33 mouse cellular contexts compared by ENCODE assay signal in the genomic region with DNA sequence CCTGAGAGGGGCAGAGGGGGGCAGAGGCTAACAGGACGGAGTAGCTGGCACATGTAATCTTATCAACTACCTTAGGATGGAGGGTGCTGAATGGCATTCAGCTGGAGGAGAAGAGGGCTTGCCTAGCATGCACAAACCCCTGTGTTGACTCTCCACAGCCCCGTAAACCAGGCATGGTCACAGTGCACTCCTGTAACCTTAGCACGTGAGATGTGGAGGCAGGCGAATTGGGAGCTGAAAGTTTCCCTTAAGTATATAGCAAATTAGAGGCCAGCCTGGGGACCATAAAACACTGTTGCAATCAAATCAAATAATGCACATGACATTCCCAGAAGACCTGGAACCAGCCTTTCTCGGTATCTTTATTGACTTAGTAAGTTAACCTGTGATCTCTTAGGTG. TPM values are rescaled to one million over a fixed set of nuclear protein-coding genes. Genes with fewer than 3 reads are reported as not detected.
DNase-seq lines count a peak whose midpoint lies in the region; ATAC-seq and TF ChIP-seq lines count a peak whose summit lies in the region.
"Had no signal": no experiment of that assay in that cellular context is flagged by ENCODE, and none has a peak within 500 bp of the region (broad histone marks: within the 10 kb centered on the region; RNA-seq: fewer than 3 reads in every experiment).

No protein-coding gene starts in this region.

- H3K9me3 ChIP-seq in heart, embryonic 16.5 days (replicated peaks; ENCODE audit: control insufficient read depth, low read length) = no peaks in the 10 kb centered on the region
- H3K9me3 ChIP-seq in lung, postnatal 0 days (ENCODE audit: low read length) = no peaks in the 10 kb centered on the region
- H3K9me3 ChIP-seq in intestine, postnatal 0 days (ENCODE audit: control insufficient read depth) = no peaks in the 10 kb centered on the region
- H3K9me3 ChIP-seq in stomach, postnatal 0 days (ENCODE audit: control insufficient read depth, low read length) = no peaks in the 10 kb centered on the region
- H3K9me3 ChIP-seq: forebrain, embryonic 10.5 days; forebrain, embryonic 13.5 days; heart, embryonic 13.5 days had no signal

- no peak for TF ChIP-seq CTCF in lung, postnatal 0 days (IDR thresholded peaks at IDR 0.05)
- TF ChIP-seq CTCF in intestine, postnatal 0 days (IDR thresholded peaks at IDR 0.05; ENCODE audit: low read depth) = no peak
- TF ChIP-seq CTCF in stomach, postnatal 0 days (IDR thresholded peaks at IDR 0.05; ENCODE audit: low read depth) = no peak

- H3K9ac ChIP-seq in heart, embryonic 16.5 days (ENCODE audit: low read length) = no peak overlapping the region
- H3K9ac ChIP-seq in lung, postnatal 0 days (replicated peaks; ENCODE audit: low read depth) = no peak overlapping the region
- no peak overlapping the region for H3K9ac ChIP-seq in intestine, postnatal 0 days (ENCODE audit: low read depth, low read length)
- no peak overlapping the region for H3K9ac ChIP-seq in stomach, postnatal 0 days (ENCODE audit: low read length)
- H3K9ac ChIP-seq: forebrain, embryonic 13.5 days; heart, embryonic 13.5 days; hindbrain, embryonic 14.5 days had no signal

- H3K27me3 ChIP-seq in heart, embryonic 16.5 days (ENCODE audit: control insufficient read depth, insufficient read depth, low read length) = no peaks in the 10 kb centered on the region
- H3K27me3 ChIP-seq in lung, postnatal 0 days (replicated peaks; ENCODE audit: insufficient read depth, low read length) = no peaks in the 10 kb centered on the region
- no peaks in the 10 kb centered on the region for H3K27me3 ChIP-seq in intestine, postnatal 0 days (replicated peaks; ENCODE audit: control insufficient read depth, insufficient read depth, low read length)
- no peaks in the 10 kb centered on the region for H3K27me3 ChIP-seq in stomach, postnatal 0 days (ENCODE audit: control insufficient read depth, insufficient read depth, low read length)
- H3K27me3 ChIP-seq: forebrain, embryonic 13.5 days; heart, embryonic 13.5 days had no signal

- TF ChIP-seq EP300 in lung, postnatal 0 days (IDR thresholded peaks at IDR 0.05) = no peak
- no peak for TF ChIP-seq EP300 in stomach, postnatal 0 days (optimal IDR thresholded peaks at IDR 0.05)

- no peak overlapping the region for H3K4me2 ChIP-seq in heart, embryonic 16.5 days (ENCODE audit: low read depth, low read length)
- no peak overlapping the region for H3K4me2 ChIP-seq in lung, postnatal 0 days (replicated peaks; ENCODE audit: low read depth, low read length)
- no peak overlapping the region; the same call in 1 of the 2 replicates for H3K4me2 ChIP-seq in intestine, postnatal 0 days (replicated peaks; ENCODE audit: low read depth)
- no peak overlapping the region for H3K4me2 ChIP-seq in stomach, postnatal 0 days (replicated peaks; ENCODE audit: low read depth)
- H3K4me2 ChIP-seq: forebrain, embryonic 13.5 days; heart, embryonic 13.5 days; hindbrain, embryonic 14.5 days had no signal

- H3K36me3 ChIP-seq in heart, embryonic 16.5 days (ENCODE audit: control insufficient read depth, insufficient read depth) = peaks cover 74% of the 10 kb centered on the region
- H3K36me3 ChIP-seq in lung, postnatal 0 days (ENCODE audit: insufficient read depth, low read length) = peaks cover 48% of the 10 kb centered on the region
- peaks cover 73% of the 10 kb centered on the region for H3K36me3 ChIP-seq in intestine, postnatal 0 days (ENCODE audit: control insufficient read depth, insufficient read depth)
- peaks cover 41% of the 10 kb centered on the region for H3K36me3 ChIP-seq in stomach, postnatal 0 days (ENCODE audit: control insufficient read depth, insufficient read depth, low read length)

- WGBS in heart, embryonic 16.5 days = 63% methylated on average over 5 of the region's 5 CpGs
- WGBS in lung, postnatal 0 days = 80% methylated on average over 5 of the region's 5 CpGs
- WGBS in intestine, postnatal 0 days = 37% methylated on average over 5 of the region's 5 CpGs
- WGBS in stomach, postnatal 0 days = 71% methylated on average over 5 of the region's 5 CpGs

- no peak overlapping the region for H3K4me3 ChIP-seq in heart, embryonic 16.5 days (ENCODE audit: low read length)
- no peak overlapping the region for H3K4me3 ChIP-seq in lung, postnatal 0 days (ENCODE audit: low read depth, low read length)
- H3K4me3 ChIP-seq in intestine, postnatal 0 days (ENCODE audit: low read depth, low read length) = no peak overlapping the region
- no peak overlapping the region for H3K4me3 ChIP-seq in stomach, postnatal 0 days (ENCODE audit: low read depth, low read length)
- H3K4me3 ChIP-seq: forebrain, embryonic 10.5 days; forebrain, embryonic 13.5 days; gastrocnemius, adult 2 months; heart, embryonic 13.5 days had no signal

- H3K4me1 ChIP-seq in heart, embryonic 16.5 days (ENCODE audit: control insufficient read depth, insufficient read depth, low read length) = peaks cover 6% of the 10 kb centered on the region; the same call in 1 of the 2 replicates
- H3K4me1 ChIP-seq in lung, postnatal 0 days (ENCODE audit: insufficient read depth, low read depth, low read length) = no peaks in the 10 kb centered on the region
- no peaks in the 10 kb centered on the region for H3K4me1 ChIP-seq in intestine, postnatal 0 days (replicated peaks; ENCODE audit: control insufficient read depth, insufficient read depth, low read length)
- H3K4me1 ChIP-seq in stomach, postnatal 0 days (replicated peaks; ENCODE audit: control insufficient read depth, insufficient read depth) = no peaks in the 10 kb centered on the region
- H3K4me1 ChIP-seq: forebrain, embryonic 10.5 days; forebrain, embryonic 13.5 days had no signal

- 0 out of 2 replicates have a peak overlapping the region, but pooled peaks have one; percentile 10 for H3K27ac ChIP-seq in heart, embryonic 16.5 days (ENCODE audit: low read length)
- H3K27ac ChIP-seq in lung, postnatal 0 days (ENCODE audit: low read length) = no peak overlapping the region
- peak overlapping the region; percentile 87 for H3K27ac ChIP-seq in intestine, postnatal 0 days (ENCODE audit: low read depth, low read length)
- H3K27ac ChIP-seq in stomach, postnatal 0 days (replicated peaks) = no peak overlapping the region
- H3K27ac ChIP-seq: forebrain, embryonic 10.5 days; forebrain, embryonic 13.5 days; gastrocnemius, adult 2 months; heart, embryonic 13.5 days; hindbrain, embryonic 14.5 days; hindbrain, postnatal 0 days had no signal

- DNase-seq in heart, postnatal 4 days = no peak
- no peak for DNase-seq in lung, postnatal 0 days (ENCODE audit: low spot score)
- DNase-seq in lung, adult 18-20 months = no peak
- no peak for DNase-seq in stomach, postnatal 0 days (ENCODE audit: low spot score)
- DNase-seq in frontal cortex, adult 2 months (ENCODE audit: extremely low spot score in 1 of 2, low spot score in 1 of 2) = no peak
- DNase-seq in embryo, embryonic 10 days (ENCODE audit: low spot score) = no peak
- DNase-seq: adrenal gland, adult 8-10 months; adrenal gland, postnatal 25 days; cerebellum, adult 11-12 months; cerebellum, adult 8-10 months; cerebellum, postnatal 10 days; cerebellum, postnatal 36 days; gastrocnemius, adult 2 months; gastrocnemius, postnatal 14 days; heart, adult 18-20 months; heart, postnatal 10 days; heart, postnatal 36 days had no signal

- no peak for ATAC-seq in heart, embryonic 16.5 days (replicated peaks; ENCODE audit: extremely low read depth, insufficient read depth, low FRiP score)
- peak; percentile 39 for ATAC-seq in lung, postnatal 0 days
- ATAC-seq in intestine, postnatal 0 days = peak; percentile 80
- peak; percentile 41; the same call in 1 of the 2 replicates for ATAC-seq in stomach, postnatal 0 days (ENCODE audit: low FRiP score, low TSS enrichment)
- ATAC-seq: activated CD4-positive, CD25-positive, alpha-beta regulatory T cell, adult 4 months; forebrain, embryonic 13.5 days; forebrain, embryonic 16.5 days; hindbrain, postnatal 0 days had no signal

RNA-seq across cellular contexts. Expression of gene 1700102P08Rik, which starts 13.9 kb away (rescaled TPM):
- polyA plus RNA-seq in heart, embryonic 16.5 days (2015; fragmentation: Nextera tagmentation; extraction: Ambion mirVana) = 0.14 and 0.42 TPM in 2 replicates
- 1 to 10 TPM in 1 of 2 experiments, under 1 TPM in 1; 0.64 to 1.1 TPM for total RNA-seq in heart, postnatal 4 days (2021)
- polyA plus RNA-seq in lung, postnatal 0 days (2015; fragmentation: Nextera tagmentation; extraction: Ambion mirVana) = 0.35 and 0.49 TPM in 2 replicates
- polyA plus RNA-seq in intestine, postnatal 0 days (2015; fragmentation: Nextera tagmentation; extraction: Ambion mirVana) = 0.14 TPM in 1 of 2 replicates, not detected in the other
- 0.17 and 0.21 TPM in 2 replicates for polyA plus RNA-seq in stomach, postnatal 0 days (2015; fragmentation: Nextera tagmentation; extraction: Ambion mirVana)
- 1.5 and 1.6 TPM in 2 replicates for polyA plus RNA-seq in frontal cortex, adult 2 months (2012; rRNA removed)

RNA-seq across cellular contexts. Expression of gene Usp4, which starts 31.1 kb away (rescaled TPM):
- polyA plus RNA-seq in heart, embryonic 16.5 days (2015; fragmentation: Nextera tagmentation; extraction: Ambion mirVana) = 83.6 and 84.2 TPM in 2 replicates
- total RNA-seq in heart, postnatal 4 days (2021) = 100 to 1,000 TPM; 105 to 108 TPM
- polyA plus RNA-seq in lung, postnatal 0 days (2015; fragmentation: Nextera tagmentation; extraction: Ambion mirVana) = 61.4 and 66.4 TPM in 2 replicates
- polyA plus RNA-seq in intestine, postnatal 0 days (2015; fragmentation: Nextera tagmentation; extraction: Ambion mirVana) = 44.9 and 45.2 TPM in 2 replicates
- polyA plus RNA-seq in stomach, postnatal 0 days (2015; fragmentation: Nextera tagmentation; extraction: Ambion mirVana) = 56.8 and 59.6 TPM in 2 replicates
- 116 and 128 TPM in 2 replicates for polyA plus RNA-seq in frontal cortex, adult 2 months (2012; rRNA removed)

RNA-seq across cellular contexts. Expression of gene Gpx1, which starts 40.0 kb away (rescaled TPM):
- 647 and 680 TPM in 2 replicates for polyA plus RNA-seq in heart, embryonic 16.5 days (2015; fragmentation: Nextera tagmentation; extraction: Ambion mirVana)
- total RNA-seq in heart, postnatal 4 days (2021) = 100 to 1,000 TPM; 159 to 185 TPM
- polyA plus RNA-seq in lung, postnatal 0 days (2015; fragmentation: Nextera tagmentation; extraction: Ambion mirVana) = 1,509 and 1,541 TPM in 2 replicates
- polyA plus RNA-seq in intestine, postnatal 0 days (2015; fragmentation: Nextera tagmentation; extraction: Ambion mirVana) = 997 and 1,037 TPM in 2 replicates
- polyA plus RNA-seq in stomach, postnatal 0 days (2015; fragmentation: Nextera tagmentation; extraction: Ambion mirVana) = 1,072 and 1,116 TPM in 2 replicates
- 271 and 307 TPM in 2 replicates for polyA plus RNA-seq in frontal cortex, adult 2 months (2012; rRNA removed)

RNA-seq across cellular contexts. Expression of gene Ccdc36, which starts 49.5 kb away (rescaled TPM):
- 0.45 and 0.71 TPM in 2 replicates for polyA plus RNA-seq in heart, embryonic 16.5 days (2015; fragmentation: Nextera tagmentation; extraction: Ambion mirVana)
- under 1 TPM; 0.10 to 0.11 TPM for total RNA-seq in heart, postnatal 4 days (2021)
- polyA plus RNA-seq in lung, postnatal 0 days (2015; fragmentation: Nextera tagmentation; extraction: Ambion mirVana) = 0.31 and 0.56 TPM in 2 replicates
- polyA plus RNA-seq in intestine, postnatal 0 days (2015; fragmentation: Nextera tagmentation; extraction: Ambion mirVana) = 0.29 TPM in 2 replicates
- 0.39 and 0.41 TPM in 2 replicates for polyA plus RNA-seq in stomach, postnatal 0 days (2015; fragmentation: Nextera tagmentation; extraction: Ambion mirVana)
- polyA plus RNA-seq in frontal cortex, adult 2 months (2012; rRNA removed) = 0.86 and 0.98 TPM in 2 replicates
- total RNA-seq: adrenal gland, postnatal 25 days; gastrocnemius, adult 2 months; heart, adult 18-20 months; heart, postnatal 10 days; heart, postnatal 36 days had no signal
- polyA plus RNA-seq: activated CD4-positive, CD25-positive, alpha-beta regulatory T cell, adult 4 months had no signal

RNA-seq across cellular contexts. Expression of gene BC048562, which starts 57.5 kb away (rescaled TPM):
- not detected in 2 replicates for polyA plus RNA-seq in heart, embryonic 16.5 days (2015; fragmentation: Nextera tagmentation; extraction: Ambion mirVana)
- not detected for total RNA-seq in heart, postnatal 4 days (2021)
- not detected in 2 replicates for polyA plus RNA-seq in lung, postnatal 0 days (2015; fragmentation: Nextera tagmentation; extraction: Ambion mirVana)
- not detected in 2 replicates for polyA plus RNA-seq in intestine, postnatal 0 days (2015; fragmentation: Nextera tagmentation; extraction: Ambion mirVana)
- polyA plus RNA-seq in stomach, postnatal 0 days (2015; fragmentation: Nextera tagmentation; extraction: Ambion mirVana) = not detected in 2 replicates
- polyA plus RNA-seq in frontal cortex, adult 2 months (2012; rRNA removed) = not detected in 2 replicates
- total RNA-seq: adrenal gland, adult 8-10 months; adrenal gland, postnatal 25 days; ES-E14; gastrocnemius, adult 2 months; gastrocnemius, postnatal 14 days; heart, adult 18-20 months; heart, postnatal 10 days; heart, postnatal 36 days; hindbrain, postnatal 0 days had no signal
- polyA plus RNA-seq: activated CD4-positive, CD25-positive, alpha-beta regulatory T cell, adult 4 months; brain, embryonic 14.5 days; cortical plate, adult 2 months; embryonic facial prominence, embryonic 11.5 days; embryonic facial prominence, embryonic 14.5 days; forebrain, embryonic 10.5 days; forebrain, embryonic 13.5 days; forebrain, embryonic 16.5 days; gonadal fat pad, adult 2 months; heart, embryonic 13.5 days; hindbrain, embryonic 11.5 days; hindbrain, embryonic 14.5 days; hindbrain, postnatal 0 days had no signal

Comparison
In these comparisons a context has a peak if more than half of its experiments do, and no peak if none do; other contexts are left out.
1. H3K27ac ChIP-seq: peak in heart, embryonic 16.5 days (single experiment) and intestine, postnatal 0 days (single experiment); none in lung, postnatal 0 days (single experiment) and stomach, postnatal 0 days (single experiment).